Comparison of ENCODE assay signal across 9 mouse cellular contexts in the genomic region with DNA sequence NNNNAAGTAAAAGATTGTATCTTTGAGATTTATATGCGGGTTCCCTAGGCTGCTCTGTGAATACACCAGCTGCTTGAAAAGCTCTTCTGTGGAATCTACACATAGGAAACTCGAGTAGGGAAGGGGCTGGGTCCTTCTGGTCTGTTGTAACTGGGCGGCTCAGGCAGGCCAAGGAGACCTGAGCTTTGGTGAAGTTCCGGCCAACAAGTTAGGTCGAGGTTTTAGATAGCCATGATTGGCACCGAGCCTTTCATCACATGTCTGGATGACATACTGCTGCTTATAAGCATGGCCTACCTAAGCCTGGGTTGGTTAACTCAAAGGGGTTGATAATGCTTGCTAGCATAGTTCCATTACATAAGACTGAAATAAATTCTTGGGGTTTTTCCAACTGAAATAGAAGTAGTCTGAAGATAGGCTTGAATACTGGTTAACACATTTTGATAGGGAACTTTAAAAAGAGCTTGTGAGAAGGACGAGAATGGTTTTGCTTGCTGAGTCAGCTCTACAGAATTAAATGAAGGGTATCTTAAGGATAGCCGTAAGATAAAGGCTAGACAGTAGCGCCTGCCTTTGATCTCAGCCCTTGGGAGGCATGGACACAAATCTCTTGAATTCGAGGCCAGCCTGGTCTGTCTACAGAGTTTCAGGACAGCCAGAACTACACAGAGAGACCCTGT. TPM values are rescaled to one million over a fixed set of nuclear protein-coding genes. Genes with fewer than 3 reads are reported as not detected.
DNase-seq lines count a peak whose midpoint lies in the region; ATAC-seq and TF ChIP-seq lines count a peak whose summit lies in the region.
"Had no signal": no experiment of that assay in that cellular context is flagged by ENCODE, and none has a peak within 500 bp of the region (broad histone marks: within the 10 kb centered on the region; RNA-seq: fewer than 3 reads in every experiment).

No protein-coding gene starts in this region.

- H3K9me3 ChIP-seq in embryonic facial prominence, embryonic 14.5 days (ENCODE audit: control insufficient read depth, low read length) = no peaks in the 10 kb centered on the region
- no peaks in the 10 kb centered on the region for H3K9me3 ChIP-seq in heart, embryonic 13.5 days
- no peaks in the 10 kb centered on the region for H3K9me3 ChIP-seq in kidney, postnatal 0 days (replicated peaks; ENCODE audit: low read length)

- peaks cover 38% of the 10 kb centered on the region for H3K36me3 ChIP-seq in embryonic facial prominence, embryonic 14.5 days (ENCODE audit: control insufficient read depth, insufficient read depth, low read length)
- peaks cover 42% of the 10 kb centered on the region for H3K36me3 ChIP-seq in heart, embryonic 13.5 days
- peaks cover 27% of the 10 kb centered on the region for H3K36me3 ChIP-seq in kidney, postnatal 0 days (ENCODE audit: insufficient read depth, low read length)

- ATAC-seq in activated CD4-positive, CD25-positive, alpha-beta regulatory T cell, adult 4 months = peak; percentile 5
- 0 out of 2 replicates have a peak, but pooled peaks have one; percentile 4 for ATAC-seq in embryonic facial prominence, embryonic 14.5 days (ENCODE audit: low read depth)
- ATAC-seq in heart, embryonic 13.5 days (ENCODE audit: extremely low read depth, insufficient number of reproducible peaks, low FRiP score, low TSS enrichment) = 0 out of 2 replicates have a peak, but pooled peaks have one; percentile 8
- ATAC-seq in kidney, postnatal 0 days (replicated peaks; ENCODE audit: low FRiP score, low read depth) = 0 out of 2 replicates have a peak, but pooled peaks have one; percentile 7
- ATAC-seq: Patski had no signal

- peak overlapping the region; percentile 82 for H3K4me2 ChIP-seq in embryonic facial prominence, embryonic 14.5 days (ENCODE audit: low read depth, low read length)
- H3K4me2 ChIP-seq in heart, embryonic 13.5 days = peak overlapping the region; percentile 75
- H3K4me2 ChIP-seq in kidney, postnatal 0 days (ENCODE audit: low read length) = peak overlapping the region; percentile 70

- peaks cover 30% of the 10 kb centered on the region for H3K4me1 ChIP-seq in embryonic facial prominence, embryonic 14.5 days (ENCODE audit: control insufficient read depth, insufficient read depth, low read length)
- peaks cover 58% of the 10 kb centered on the region for H3K4me1 ChIP-seq in heart, embryonic 13.5 days
- peaks cover 28% of the 10 kb centered on the region for H3K4me1 ChIP-seq in kidney, postnatal 0 days (replicated peaks; ENCODE audit: insufficient read depth, low read length)

- H3K27ac ChIP-seq in embryonic facial prominence, embryonic 14.5 days (replicated peaks; ENCODE audit: low read depth, low read length) = peak overlapping the region; percentile 96
- H3K27ac ChIP-seq in heart, embryonic 13.5 days (replicated peaks) = peak overlapping the region; percentile 98
- H3K27ac ChIP-seq in kidney, postnatal 0 days = peak overlapping the region; percentile 98

- H3K9ac ChIP-seq in embryonic facial prominence, embryonic 14.5 days (ENCODE audit: low read depth, low read length) = peak overlapping the region; percentile 99
- peak overlapping the region; percentile 100 for H3K9ac ChIP-seq in heart, embryonic 13.5 days
- H3K9ac ChIP-seq in kidney, postnatal 0 days (ENCODE audit: low read depth, low read length) = peak overlapping the region; percentile 100

- TF ChIP-seq CTCF in kidney, postnatal 0 days (IDR thresholded peaks at IDR 0.05; ENCODE audit: low read depth) = no peak

- 6% methylated on average over 10 of the region's 10 CpGs for WGBS in embryonic facial prominence, embryonic 14.5 days
- WGBS in heart, embryonic 13.5 days = under 1% methylated on average over 10 of the region's 10 CpGs
- WGBS in kidney, postnatal 0 days = under 1% methylated on average over 10 of the region's 10 CpGs

- peak overlapping the region; percentile 95 for H3K4me3 ChIP-seq in embryonic facial prominence, embryonic 14.5 days (ENCODE audit: low read depth, low read length)
- peak overlapping the region; percentile 68 for H3K4me3 ChIP-seq in heart, embryonic 13.5 days
- H3K4me3 ChIP-seq in kidney, postnatal 0 days (replicated peaks; ENCODE audit: low read depth, low read length) = peak overlapping the region; percentile 100

- no peaks in the 10 kb centered on the region for H3K27me3 ChIP-seq in embryonic facial prominence, embryonic 14.5 days (replicated peaks; ENCODE audit: control insufficient read depth, insufficient read depth, low read length)
- no peaks in the 10 kb centered on the region for H3K27me3 ChIP-seq in heart, embryonic 13.5 days (replicated peaks)
- no peaks in the 10 kb centered on the region for H3K27me3 ChIP-seq in kidney, postnatal 0 days (ENCODE audit: insufficient read depth, low read length)
- H3K27me3 ChIP-seq: Patski had no signal

- peak; percentile 36 to 45 for DNase-seq in cerebellum, adult 18-20 months
- no peak for DNase-seq in cerebellum, adult 9-10 months
- peak; percentile 80 for DNase-seq in embryonic facial prominence, embryonic 14.5 days (ENCODE audit: low spot score)
- DNase-seq in kidney, postnatal 0 days (ENCODE audit: low spot score) = peak; percentile 66
- peak; percentile 64 for DNase-seq in lung, postnatal 10 days
- peak; percentile 96 for DNase-seq in skeletal muscle tissue, adult 2 months (ENCODE audit: low read depth, low spot score)

RNA-seq across cellular contexts. Expression of gene Naca, which starts 1.5 kb away (rescaled TPM):
- polyA plus RNA-seq in activated CD4-positive, CD25-positive, alpha-beta regulatory T cell, adult 4 months (2017; shearing (Covaris generic)) = 1,000 to 10,000 TPM; 1,124 to 1,330 TPM
- 847 and 859 TPM in 2 replicates for polyA plus RNA-seq in embryonic facial prominence, embryonic 14.5 days (2014; fragmentation: Nextera tagmentation; extraction: Ambion mirVana)
- polyA plus RNA-seq in heart, embryonic 13.5 days (2015; fragmentation: Nextera tagmentation; extraction: Ambion mirVana) = 540 TPM in 2 replicates
- 769 and 820 TPM in 2 replicates for polyA plus RNA-seq in kidney, postnatal 0 days (2015; fragmentation: Nextera tagmentation; extraction: Ambion mirVana)

RNA-seq across cellular contexts. Expression of gene Ptges3, which starts 21.9 kb away (rescaled TPM):
- 100 to 1,000 TPM; 194 to 285 TPM for polyA plus RNA-seq in activated CD4-positive, CD25-positive, alpha-beta regulatory T cell, adult 4 months (2017; shearing (Covaris generic))
- polyA plus RNA-seq in embryonic facial prominence, embryonic 14.5 days (2014; fragmentation: Nextera tagmentation; extraction: Ambion mirVana) = 450 and 475 TPM in 2 replicates
- 301 and 338 TPM in 2 replicates for polyA plus RNA-seq in heart, embryonic 13.5 days (2015; fragmentation: Nextera tagmentation; extraction: Ambion mirVana)
- 467 and 468 TPM in 2 replicates for polyA plus RNA-seq in kidney, postnatal 0 days (2015; fragmentation: Nextera tagmentation; extraction: Ambion mirVana)

RNA-seq across cellular contexts. Expression of gene Prim1, which starts 21.9 kb away (rescaled TPM):
- 10 to 100 TPM; 26.5 to 37.8 TPM for polyA plus RNA-seq in activated CD4-positive, CD25-positive, alpha-beta regulatory T cell, adult 4 months (2017; shearing (Covaris generic))
- polyA plus RNA-seq in embryonic facial prominence, embryonic 14.5 days (2014; fragmentation: Nextera tagmentation; extraction: Ambion mirVana) = 61.6 and 69.4 TPM in 2 replicates
- polyA plus RNA-seq in heart, embryonic 13.5 days (2015; fragmentation: Nextera tagmentation; extraction: Ambion mirVana) = 50.5 and 53.2 TPM in 2 replicates
- 43.9 and 53.2 TPM in 2 replicates for polyA plus RNA-seq in kidney, postnatal 0 days (2015; fragmentation: Nextera tagmentation; extraction: Ambion mirVana)

RNA-seq across cellular contexts. Expression of gene Hsd17b6, which starts 29.5 kb away (rescaled TPM):
- polyA plus RNA-seq in activated CD4-positive, CD25-positive, alpha-beta regulatory T cell, adult 4 months (2017; shearing (Covaris generic)) = not detected
- 0.75 TPM in 1 of 2 replicates, not detected in the other for polyA plus RNA-seq in embryonic facial prominence, embryonic 14.5 days (2014; fragmentation: Nextera tagmentation; extraction: Ambion mirVana)
- not detected in 2 replicates for polyA plus RNA-seq in heart, embryonic 13.5 days (2015; fragmentation: Nextera tagmentation; extraction: Ambion mirVana)
- not detected in 2 replicates for polyA plus RNA-seq in kidney, postnatal 0 days (2015; fragmentation: Nextera tagmentation; extraction: Ambion mirVana)
- polyA plus RNA-seq: Patski had no signal

RNA-seq across cellular contexts. Expression of gene Atp5b, which starts 46.2 kb away (rescaled TPM):
- polyA plus RNA-seq in activated CD4-positive, CD25-positive, alpha-beta regulatory T cell, adult 4 months (2017; shearing (Covaris generic)) = 100 to 1,000 TPM; 413 to 469 TPM
- 2,069 and 2,210 TPM in 2 replicates for polyA plus RNA-seq in embryonic facial prominence, embryonic 14.5 days (2014; fragmentation: Nextera tagmentation; extraction: Ambion mirVana)
- 4,907 and 5,417 TPM in 2 replicates for polyA plus RNA-seq in heart, embryonic 13.5 days (2015; fragmentation: Nextera tagmentation; extraction: Ambion mirVana)
- 3,631 and 3,848 TPM in 2 replicates for polyA plus RNA-seq in kidney, postnatal 0 days (2015; fragmentation: Nextera tagmentation; extraction: Ambion mirVana)
